Mouse (Mus musculus): Measurements from ENCODE around the gene Dlat. TPM values are rescaled to one million over a fixed set of nuclear protein-coding genes. Genes with fewer than 3 reads are reported as not detected.
"Not testable (repeated sequence)": the region's sequence is repeated elsewhere in the genome, so short reads cannot be mapped to it uniquely, and the experiment has no call there.

Gene Dlat
- total RNA-seq, 2 experiments from 2014 or later: 117 to 122 TPM

DNA sequence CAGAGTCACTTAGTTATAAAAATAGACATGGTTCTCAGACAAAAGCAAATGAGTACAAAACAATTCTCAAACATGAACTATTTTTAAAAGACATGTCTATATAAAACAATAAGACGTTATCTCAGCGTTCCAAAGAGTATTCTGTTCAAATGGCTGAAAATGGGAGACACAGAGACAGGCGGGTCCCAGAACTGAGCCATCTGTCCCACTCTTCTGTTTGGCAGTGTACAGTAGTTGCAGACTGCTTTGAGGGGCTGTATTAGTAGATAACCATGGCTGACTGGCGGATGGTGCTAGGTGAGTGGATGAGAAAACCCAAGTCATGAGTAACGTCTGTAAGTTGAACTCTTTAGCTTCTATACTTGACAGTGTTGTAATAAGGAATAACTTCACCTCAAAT, 5.2 kb upstream of the Dlat start:
- DNase-seq (ENCODE audit: low spot score in 2 of 2): no peak

DNA sequence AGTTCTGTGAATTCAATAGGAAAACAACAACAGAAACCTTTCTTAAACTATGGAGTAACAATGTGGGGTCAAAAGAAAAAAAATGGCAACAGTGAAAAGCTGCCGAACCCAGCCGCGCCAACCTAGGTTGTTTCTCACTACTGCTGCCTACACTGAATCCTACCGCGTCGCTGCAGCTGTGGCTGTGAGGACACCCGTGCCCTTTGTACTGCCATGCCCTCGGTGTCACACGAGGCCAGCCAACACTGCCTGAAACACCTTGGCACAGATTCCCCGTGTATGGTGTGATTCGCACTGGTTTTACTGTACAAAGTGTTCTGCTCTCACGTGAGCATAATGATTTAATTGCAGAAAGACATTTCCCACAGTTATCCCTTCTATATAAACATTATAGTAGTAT, 851 bp upstream of the Dlat start:
- DNase-seq (ENCODE audit: low spot score in 2 of 2): no peak

DNA sequence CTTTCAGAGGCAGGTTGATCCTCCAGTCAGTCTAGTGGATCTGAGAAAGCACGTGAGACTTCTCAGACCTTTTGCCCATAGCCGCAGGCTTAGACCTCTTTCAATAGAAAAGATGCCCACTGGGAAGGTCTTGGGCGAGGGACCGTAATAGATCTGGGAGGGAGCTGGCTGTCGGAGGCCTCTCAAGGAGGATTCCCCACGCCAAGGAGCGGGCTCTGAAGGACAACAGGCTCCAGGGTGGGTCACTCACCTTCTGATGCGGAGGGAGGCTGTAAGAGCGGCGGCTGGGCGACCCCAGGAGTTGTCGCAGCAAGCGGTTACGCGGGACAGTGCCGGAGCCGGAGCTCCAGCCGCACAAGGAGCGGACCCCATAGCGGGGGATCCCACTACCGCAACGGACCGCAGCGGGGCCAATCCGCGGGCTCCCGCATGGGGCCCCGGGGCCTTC, 615 bp downstream of the Dlat start:
- DNase-seq (ENCODE audit: low spot score in 2 of 2): peak in 1 of 2 experiments; percentile 4

DNA sequence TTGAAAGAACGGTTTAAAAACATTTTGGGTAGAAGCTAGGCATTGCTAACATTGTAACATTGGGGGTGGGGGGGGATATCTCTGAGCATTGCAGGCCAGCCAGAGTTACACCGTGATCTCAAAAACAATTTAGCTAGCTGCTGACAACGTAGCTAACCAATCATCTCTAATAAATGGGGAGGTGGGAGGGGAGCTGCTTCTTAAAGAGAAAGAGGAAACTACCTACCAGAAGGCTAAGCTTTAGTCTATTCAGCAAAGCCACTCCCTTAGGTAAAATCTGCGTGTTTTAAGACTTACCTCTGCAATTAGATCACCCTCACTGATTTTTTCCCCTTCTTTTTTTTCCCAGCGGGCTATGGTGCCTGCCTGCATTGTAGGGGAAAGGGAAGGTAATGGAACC, 1.2 kb downstream of the Dlat start:
- no peak for DNase-seq (ENCODE audit: low spot score in 2 of 2)

DNA sequence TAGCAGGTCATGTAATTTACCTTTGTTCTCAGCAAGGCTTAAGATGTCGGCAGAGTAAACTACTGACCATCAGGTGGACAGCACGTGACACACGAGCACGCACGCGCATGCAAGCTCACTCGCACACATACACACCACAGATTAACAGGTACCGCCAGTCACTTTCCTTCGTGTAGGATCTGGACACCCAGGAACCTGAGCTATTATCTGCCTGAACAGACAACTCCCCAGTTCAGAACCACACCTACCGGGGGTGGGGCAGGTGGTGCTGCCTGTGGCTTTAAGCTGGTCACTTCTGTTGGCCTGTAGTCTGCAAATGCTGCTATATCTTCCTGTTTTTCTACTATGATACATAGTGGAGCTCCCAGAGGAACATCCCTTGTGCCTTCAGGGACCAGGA, 9.1 kb downstream of the Dlat start:
- no peak for DNase-seq (ENCODE audit: low spot score in 2 of 2)

DNA sequence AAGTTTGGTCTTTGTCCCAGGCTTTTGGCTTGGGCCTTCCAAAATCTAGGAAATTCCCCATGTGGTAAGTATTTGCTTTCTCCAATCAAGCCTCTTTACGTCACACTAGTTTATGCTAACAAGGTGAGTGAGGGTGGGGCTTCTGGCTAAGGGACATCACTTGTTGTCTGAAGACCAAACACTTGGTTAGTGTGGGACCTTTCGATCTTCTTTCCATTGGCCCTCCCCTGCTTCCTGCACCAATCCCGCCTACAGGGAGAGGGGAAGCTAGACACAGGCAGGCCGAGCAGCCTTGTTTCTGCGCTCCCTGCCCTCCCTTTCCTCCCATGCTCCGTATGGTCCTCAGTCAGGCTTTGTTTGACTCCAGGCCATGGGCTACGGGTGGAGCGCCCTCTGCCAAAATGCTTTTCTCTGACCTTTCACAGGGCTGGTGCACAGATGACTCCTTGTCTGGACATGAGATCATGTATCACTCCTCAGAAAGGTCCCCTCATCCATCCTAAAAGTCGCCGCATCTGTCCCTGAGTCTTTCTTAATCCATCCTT, 12.7 kb downstream of the Dlat start:
- no peak for DNase-seq (ENCODE audit: low spot score in 2 of 2)

DNA sequence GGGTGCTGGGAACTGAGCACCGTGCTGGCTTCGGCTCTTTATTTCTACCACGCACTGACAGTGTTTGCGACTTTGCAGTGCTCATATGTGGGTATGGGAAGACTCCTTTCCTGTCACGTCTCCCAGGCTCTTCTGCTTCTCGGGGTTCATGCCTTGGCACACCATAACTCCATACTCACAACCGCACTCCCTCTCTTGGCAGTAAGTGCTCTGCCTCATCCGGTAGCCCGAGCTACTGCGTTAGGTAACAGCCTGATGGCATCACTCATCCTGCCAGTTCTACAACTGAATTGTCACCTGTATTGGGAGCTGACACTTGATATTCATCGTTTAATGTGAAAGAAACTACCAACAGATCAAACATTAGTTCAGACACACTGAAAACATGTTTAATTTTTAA, 25.3 kb downstream of the Dlat start:
- DNase-seq (ENCODE audit: low spot score in 2 of 2): no peak

DNA sequence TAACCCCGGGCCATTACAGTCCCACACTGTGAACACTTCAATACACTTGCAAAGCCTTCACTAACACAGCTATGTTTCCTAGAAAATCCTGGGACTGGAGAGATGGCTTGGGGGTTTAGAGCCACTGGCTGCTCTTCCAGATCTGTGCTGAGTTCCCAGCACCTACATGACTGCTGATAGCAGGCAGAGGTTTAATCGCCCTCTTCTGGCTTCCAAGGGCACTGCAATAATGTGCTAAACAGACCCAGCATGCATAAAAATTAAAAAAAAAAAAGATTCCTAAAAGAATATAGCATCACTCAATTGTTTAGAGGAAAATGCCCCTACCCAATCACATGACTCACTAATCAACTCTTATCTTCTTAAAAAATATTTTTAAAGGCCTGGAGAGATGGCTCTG, 26.5 kb downstream of the Dlat start:
- DNase-seq (ENCODE audit: low spot score in 2 of 2): no peak

DNA sequence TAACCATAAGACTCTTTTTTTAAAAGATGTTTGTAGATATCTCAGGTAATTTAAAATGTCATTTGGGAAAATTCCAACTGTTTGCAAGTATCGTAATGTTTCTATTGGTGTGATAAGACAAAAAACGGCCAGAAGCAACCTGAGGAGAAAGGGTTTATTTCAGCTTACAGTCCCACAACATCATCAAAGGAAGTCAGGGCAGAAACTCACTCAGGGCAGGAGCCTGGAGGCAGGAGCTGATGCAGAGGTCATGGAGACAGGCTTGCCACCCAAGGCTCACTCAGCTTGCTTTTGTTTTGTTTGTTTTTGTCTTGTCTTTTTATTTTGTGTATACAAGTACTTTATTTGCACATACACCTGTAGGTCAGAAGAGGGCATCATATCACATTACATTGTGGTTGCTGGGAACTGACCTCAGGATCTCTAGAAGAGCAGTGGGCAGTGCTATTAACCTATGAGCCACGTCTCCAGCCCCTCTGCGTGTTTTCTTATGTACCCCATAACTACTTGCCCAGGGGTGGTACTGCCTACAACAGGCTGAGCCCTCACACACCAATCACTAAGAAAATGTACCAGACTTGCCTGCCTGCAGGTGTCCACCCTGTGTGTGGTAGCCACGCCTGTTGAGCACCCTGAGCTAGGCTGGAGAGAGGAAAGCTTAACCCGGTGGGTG, 27.4 kb downstream of the Dlat start:
- no peak for DNase-seq (ENCODE audit: low spot score in 2 of 2)

DNA sequence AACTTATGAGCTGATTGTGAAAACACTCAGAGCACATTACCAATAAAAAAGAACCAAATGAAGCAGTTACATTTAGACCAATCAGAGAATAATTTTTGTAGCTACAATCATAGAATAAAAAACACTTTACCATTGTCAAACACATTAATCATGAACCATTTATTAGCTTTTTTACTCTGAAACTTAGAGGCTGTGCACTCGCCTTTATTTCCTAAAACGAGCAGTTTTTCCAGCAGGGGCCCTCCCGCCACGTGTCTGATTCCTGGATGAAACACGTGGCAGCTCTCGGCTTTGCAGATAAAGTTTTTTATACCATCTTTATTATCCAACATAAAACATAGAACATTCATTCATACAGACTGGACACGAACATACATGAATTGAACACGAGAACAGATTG, 28.7 kb downstream of the Dlat start:
- DNase-seq (ENCODE audit: low spot score in 2 of 2): not testable (repeated sequence)

DNA sequence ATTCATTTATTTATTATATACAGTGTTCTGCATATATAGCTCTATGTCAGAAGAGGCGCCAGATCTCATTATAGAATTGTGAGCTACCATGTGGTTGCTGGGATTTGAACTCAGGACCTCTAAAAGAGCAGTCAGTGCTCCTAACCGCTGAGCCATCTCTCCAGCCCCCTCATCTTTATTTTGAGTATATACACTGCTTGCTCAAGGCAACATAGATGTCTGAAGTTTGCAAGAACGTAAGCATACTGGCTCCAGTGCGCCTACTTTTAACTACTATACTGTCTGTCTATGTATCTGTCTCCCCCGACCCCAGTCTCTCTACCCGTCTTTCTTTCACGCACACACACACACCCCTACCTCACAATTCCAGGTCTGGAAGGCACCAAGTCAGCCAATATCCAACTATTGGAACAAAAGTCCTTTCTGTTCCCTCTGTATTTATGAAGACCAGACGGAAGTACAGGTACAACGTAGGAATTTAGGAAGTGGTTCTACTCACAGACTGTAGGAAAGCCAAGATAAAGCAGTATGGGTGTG, 41.7 kb downstream of the Dlat start:
- no peak for DNase-seq (ENCODE audit: low spot score in 2 of 2)

DNA sequence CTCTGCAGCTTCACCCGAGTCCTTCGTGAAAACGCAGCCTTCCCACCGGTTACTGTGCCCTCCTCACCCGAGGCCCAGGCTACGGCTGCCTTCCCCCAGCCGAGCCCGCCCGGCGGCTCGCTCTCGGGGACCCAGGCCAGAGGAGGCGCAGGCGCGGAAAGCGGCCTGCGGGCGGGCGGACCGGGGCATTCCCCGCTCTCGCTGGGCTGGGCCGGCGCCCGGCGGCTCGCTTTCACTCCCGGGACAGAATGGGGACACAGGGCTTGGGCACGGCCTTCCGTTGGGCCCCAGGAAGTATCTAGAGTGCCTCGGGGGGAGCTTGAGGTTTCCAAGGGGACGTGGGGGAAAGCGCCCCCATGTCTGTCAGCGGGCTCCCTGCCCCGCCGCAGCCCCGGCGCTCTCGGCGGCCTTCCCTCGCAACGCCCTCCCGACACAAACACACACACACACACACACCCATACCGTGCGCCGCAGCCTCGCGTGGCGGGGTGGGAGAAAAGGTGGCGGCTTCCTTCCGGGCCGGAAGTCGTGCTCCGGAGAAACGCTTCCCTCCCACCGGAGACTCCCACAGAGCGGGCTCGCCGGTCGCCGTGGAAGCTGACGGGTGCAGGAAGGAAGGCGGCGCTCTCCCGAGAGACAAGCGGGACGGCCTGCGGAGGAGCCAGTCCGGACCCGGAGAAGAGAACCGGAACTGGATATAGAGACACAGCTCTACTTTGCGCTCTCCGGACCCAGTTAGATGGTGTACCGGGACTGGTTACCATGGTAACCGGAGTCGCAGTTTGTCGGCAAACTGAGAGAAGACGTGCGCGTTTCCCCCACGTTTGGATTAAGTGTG, 42.6 kb downstream of the Dlat start, which contains the start of the genes Pih1d2 and Nkapd1:
Gene Pih1d2, plus strand, starts transcription at position 556 of the 838 bp plus-strand sequence.
Gene Nkapd1, minus strand, starts transcription at position 699 of the 838 bp plus-strand sequence.
- peak; percentile 68 to 81 for DNase-seq (ENCODE audit: low spot score in 2 of 2)

DNA sequence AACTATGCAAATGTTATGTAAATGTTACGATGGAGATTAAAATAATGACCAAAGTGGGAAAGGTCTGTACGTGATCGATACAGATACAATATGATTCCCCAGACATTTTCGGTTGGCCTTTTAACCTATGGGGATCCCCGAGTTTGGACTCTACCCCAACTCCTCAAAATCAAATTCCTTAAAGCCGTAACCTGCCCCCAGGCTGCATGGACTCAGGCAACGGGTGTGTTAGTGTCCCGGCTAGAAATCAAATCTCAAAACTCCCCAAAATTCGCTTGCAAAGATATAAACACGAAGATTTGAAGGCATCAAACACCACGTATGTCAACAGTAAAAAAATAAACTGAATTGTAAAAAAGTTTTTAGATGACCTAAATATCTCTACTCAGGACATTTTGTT, 43.4 kb downstream of the Dlat start:
- no peak for DNase-seq (ENCODE audit: low spot score in 2 of 2)

DNA sequence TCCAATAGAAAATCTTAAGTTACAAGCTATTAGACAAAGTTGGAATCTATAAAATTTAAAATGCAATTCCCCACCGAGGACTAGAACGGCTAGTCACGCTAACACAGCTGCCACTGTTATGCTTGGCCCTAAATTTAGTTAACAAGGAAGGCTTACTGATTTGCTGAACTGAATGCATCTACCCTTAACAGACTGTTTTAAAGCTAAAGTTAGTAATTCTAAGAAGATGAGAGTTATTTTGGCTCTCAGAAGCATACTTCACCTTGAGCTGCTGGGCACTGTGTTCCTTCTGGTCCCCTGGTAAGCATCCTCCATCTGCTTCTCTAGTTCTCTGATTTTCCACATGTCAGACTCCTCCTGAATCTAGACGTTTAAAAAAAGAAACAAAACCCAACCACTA, 47.5 kb downstream of the Dlat start:
- no peak for DNase-seq (ENCODE audit: low spot score in 2 of 2)

DNA sequence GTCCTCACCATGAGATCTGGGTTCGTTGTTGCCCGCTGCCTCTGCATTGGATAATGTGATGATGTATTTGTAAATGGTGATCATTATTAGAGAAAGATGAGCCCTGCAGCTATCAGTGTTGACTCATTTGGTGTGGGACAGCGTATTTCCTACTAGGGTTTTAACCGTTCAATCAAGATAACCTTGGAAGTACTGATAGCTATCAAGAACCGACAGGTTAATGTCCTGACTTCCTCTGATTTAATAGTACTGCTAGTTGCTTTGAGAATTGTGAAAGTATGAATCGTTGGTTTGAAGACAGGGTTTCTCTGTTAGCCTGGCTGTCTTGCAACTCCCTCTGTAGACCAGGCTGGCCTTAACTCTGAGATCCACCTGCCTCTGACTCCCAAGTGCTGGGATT, 55.2 kb downstream of the Dlat start:
- no peak for DNase-seq (ENCODE audit: low spot score in 2 of 2)

DNA sequence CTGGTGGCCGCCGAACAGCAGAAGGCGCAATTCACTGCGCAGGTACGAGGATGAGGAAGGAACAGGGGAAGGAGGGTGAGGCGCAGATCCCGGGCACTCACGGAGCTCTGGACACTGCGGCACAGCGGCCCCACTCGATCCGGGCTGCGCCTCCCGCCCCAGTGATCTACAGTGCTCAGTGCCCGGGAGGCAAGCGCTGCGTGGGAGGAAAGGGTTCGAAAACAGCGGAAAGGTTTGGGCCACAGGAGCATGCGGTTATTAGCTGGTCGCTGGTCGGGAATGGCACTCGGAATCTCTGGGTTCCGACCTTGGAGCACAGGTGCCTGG, 55.6 kb downstream of the Dlat start:
- DNase-seq (ENCODE audit: low spot score in 2 of 2): no peak

DNA sequence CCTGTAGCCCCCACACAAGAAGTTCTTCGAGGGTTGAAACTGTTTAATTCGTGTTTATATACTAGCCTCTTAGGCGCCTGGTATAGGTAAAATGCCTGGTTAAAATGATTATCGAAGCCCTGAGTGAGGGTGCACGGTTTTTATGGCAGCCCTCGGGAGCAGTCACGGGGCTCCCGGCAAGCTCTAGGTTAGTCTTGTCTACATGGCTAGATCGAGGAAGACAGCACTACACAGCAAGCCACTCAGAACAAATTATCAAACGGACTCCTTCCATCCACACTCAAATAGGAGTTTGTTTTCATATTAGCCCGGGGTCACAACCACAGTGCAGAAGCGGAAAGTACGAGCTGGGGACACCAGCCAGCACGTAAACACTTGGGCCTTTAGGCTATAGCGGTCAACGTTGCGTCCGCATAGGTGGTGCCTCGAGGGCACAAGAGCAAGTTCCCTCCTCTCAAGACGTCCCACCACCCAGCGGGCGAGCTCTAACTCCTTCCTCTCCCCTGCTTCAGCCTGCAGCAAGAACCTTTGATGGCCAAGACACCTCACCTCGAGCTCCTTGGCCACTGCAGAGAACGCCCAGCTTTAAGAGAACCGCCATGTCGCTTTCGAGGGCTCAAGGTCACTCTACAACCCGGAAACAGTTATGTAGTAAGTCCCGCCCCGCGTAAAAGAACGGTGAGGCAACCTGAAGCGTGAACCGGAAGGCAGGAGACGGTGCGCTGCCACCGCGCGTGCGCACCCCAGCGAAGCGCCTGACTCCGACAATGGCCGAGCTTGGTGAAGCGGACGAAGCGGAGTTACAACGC, 56.2 kb downstream of the Dlat start, which contains the start of the genes Sdhd and Timm8b:
Gene Sdhd, minus strand, starts transcription at position 624 of the 809 bp plus-strand sequence.
Gene Timm8b, plus strand, starts transcription at position 722 of the 809 bp plus-strand sequence.
- DNase-seq (ENCODE audit: low spot score in 2 of 2): peak; percentile 75 to 83

DNA sequence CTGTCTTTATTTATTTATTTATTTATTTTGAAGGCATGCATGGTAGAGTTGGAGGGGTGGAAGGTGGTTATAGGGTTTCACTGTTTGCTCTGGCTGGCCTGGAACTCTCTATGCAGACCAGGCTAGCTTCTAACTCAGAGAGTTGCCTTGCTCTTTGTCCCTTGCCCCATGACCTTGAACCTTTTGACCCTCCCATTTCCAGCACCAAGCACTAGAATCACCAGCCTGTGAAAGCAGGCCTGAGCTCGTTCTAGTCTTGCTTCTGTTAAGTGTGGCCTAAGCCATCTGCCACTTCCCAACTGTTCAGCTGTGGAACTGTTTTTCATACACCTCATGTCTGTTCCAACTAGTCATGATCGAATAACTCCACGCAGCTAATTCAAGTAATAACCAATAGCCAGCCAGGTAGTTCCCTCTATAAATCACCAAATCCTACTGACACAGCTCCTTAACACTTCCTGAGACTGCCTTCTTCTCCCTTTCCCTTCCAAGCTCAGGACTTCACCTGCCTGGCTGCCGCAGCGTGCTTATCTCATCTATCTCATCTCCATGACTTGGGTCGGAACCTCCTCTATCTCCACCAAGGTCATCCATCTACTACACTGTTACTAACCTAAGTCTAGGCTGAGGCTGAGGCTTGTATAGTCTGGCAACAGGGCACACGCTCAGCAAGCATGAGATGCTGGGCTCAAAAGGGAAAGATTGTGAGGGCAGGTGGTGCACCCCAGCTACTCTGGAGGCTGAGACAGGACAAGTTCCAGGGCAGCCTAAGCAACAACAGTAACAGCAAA, 57.3 kb downstream of the Dlat start:
- no peak for DNase-seq (ENCODE audit: low spot score in 2 of 2)

DNA sequence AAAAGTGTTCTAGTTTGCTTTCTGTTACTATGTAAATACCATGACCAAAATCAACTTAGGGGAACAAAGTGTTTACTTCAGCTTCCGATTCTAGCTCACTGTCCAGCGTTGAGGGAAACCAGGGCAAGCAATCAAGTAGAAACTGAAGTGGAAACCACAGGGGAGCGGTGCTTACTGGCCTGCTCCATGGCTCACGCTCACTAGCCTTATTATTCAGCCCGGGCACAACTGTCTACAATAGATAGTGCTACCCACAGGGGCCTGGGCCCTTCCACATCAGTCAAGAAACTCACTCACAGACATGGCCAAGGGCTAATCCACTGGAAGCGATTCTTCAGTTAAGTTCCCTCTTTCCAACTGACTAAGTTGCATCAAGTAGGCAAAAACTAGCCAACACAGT, 58.0 kb downstream of the Dlat start:
- DNase-seq (ENCODE audit: low spot score in 2 of 2): no peak

DNA sequence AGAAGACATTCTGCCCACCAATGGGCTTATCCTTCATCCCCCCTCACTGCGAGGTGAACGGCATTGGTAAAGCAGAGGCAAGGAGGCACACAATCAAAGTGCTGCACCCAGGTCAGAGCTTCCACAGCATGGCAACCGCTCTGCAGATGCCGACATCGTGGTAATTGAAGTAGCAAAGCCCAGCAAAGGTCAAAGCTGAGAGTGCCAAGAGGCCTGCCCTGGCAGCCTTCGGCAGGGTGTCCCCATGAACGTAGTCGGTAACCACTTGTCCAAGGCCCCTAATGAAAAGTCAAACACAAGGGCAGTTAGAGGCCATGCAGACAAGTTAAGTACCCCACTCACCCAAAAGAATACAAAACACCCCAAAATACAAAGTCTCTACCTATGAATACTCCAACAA, 62.6 kb downstream of the Dlat start:
- no peak for DNase-seq (ENCODE audit: low spot score in 2 of 2)
